ENCODE assay signal across 25 mouse cellular contexts in genomic region chr17:50354357-50354756, GRCm38 (mm10).
"Had no signal": no experiment of that assay in that cellular context is flagged by ENCODE, and none has a peak within 500 bp of the region (broad histone marks: within the 10 kb centered on the region; RNA-seq: fewer than 3 reads in every experiment).

No protein-coding gene starts in this region.

- H3K36me3 ChIP-seq: heart, embryonic 10.5 days; heart, embryonic 12.5 days; hindbrain, embryonic 12.5 days; intestine, embryonic 15.5 days; limb, embryonic 10.5 days; limb, embryonic 12.5 days; liver, embryonic 13.5 days; liver, embryonic 15.5 days had no signal

- DNase-seq: gastrocnemius, postnatal 14 days; gastrocnemius, postnatal 36 days; heart, adult 18-20 months; heart, postnatal 10 days; kidney, adult 18-20 months; kidney, adult 8-10 months; kidney, postnatal 10 days; kidney, postnatal 25 days; kidney, postnatal 4 days; liver; liver, embryonic 13.5 days had no signal

- H3K9ac ChIP-seq: heart, embryonic 12.5 days; hindbrain, embryonic 12.5 days; hindbrain, embryonic 14.5 days; intestine, embryonic 15.5 days; limb, embryonic 12.5 days; liver, embryonic 13.5 days; liver, embryonic 15.5 days had no signal

- H3K27ac ChIP-seq: heart, embryonic 10.5 days; hindbrain, embryonic 12.5 days; hindbrain, embryonic 14.5 days; intestine, embryonic 15.5 days; layer of hippocampus, adult 2 months; left cerebral cortex, adult 2 months; limb, embryonic 10.5 days; limb, embryonic 12.5 days; liver, embryonic 13.5 days; liver, embryonic 15.5 days had no signal

- H3K4me1 ChIP-seq: hindbrain, embryonic 12.5 days; intestine, embryonic 15.5 days; limb, embryonic 10.5 days; limb, embryonic 12.5 days; liver, embryonic 13.5 days; liver, embryonic 15.5 days had no signal

- ATAC-seq: hindbrain, embryonic 16.5 days; inflammation-experienced regulatory T-cells, adult 6 months; intestine, embryonic 15.5 days; intestine, postnatal 0 days had no signal

- H3K9me3 ChIP-seq: heart, embryonic 10.5 days; hindbrain, embryonic 12.5 days; intestine, embryonic 15.5 days; limb, embryonic 10.5 days; limb, embryonic 12.5 days; liver, embryonic 13.5 days; liver, embryonic 15.5 days had no signal

- H3K27me3 ChIP-seq: heart, embryonic 12.5 days; hindbrain, embryonic 12.5 days; intestine, embryonic 15.5 days; limb, embryonic 12.5 days; liver, embryonic 13.5 days; liver, embryonic 15.5 days had no signal

- H3K4me3 ChIP-seq: heart, embryonic 10.5 days; heart, embryonic 12.5 days; hindbrain, embryonic 12.5 days; intestine, embryonic 15.5 days; layer of hippocampus, adult 2 months; left cerebral cortex, adult 2 months; limb, embryonic 10.5 days; limb, embryonic 12.5 days; liver, embryonic 13.5 days; liver, embryonic 15.5 days had no signal

- H3K4me2 ChIP-seq: heart, embryonic 12.5 days; hindbrain, embryonic 12.5 days; hindbrain, embryonic 14.5 days; intestine, embryonic 15.5 days; limb, embryonic 12.5 days; liver, embryonic 11.5 days; liver, embryonic 13.5 days; liver, embryonic 15.5 days had no signal
